Mouse (Mus musculus) cerebellum, postnatal 36 days (tissue): ENCODE results near the gene Lbhd1.
A peak's percentile ranks its signal among the peaks of the same experiment; 100 is the strongest.
"Not testable (repeated sequence)": the region's sequence is repeated elsewhere in the genome, so short reads cannot be mapped to it uniquely, and the experiment has no call there.

Source experiments
- DNase-seq, 2 experiments: peaks; one replicate each; pipeline ENCODE4 v3.0.0; 2021 to 2022; ENCODE audit warnings: mixed read lengths in 2 of 2

Lbhd1 gene

GRCm38 (mm10) chr19:8883616-8884015 is at the start of gene Lbhd1, which contains the start of gene Gm49403:
TSS of gene Lbhd1 (plus strand) at chr19:8883732.
TSS of gene Gm49403 (plus strand) at chr19:8883930.
- DNase-seq = no peak

GRCm38 (mm10) chr19:8836327-8836726 is 47.2 kb upstream of the Lbhd1 start:
- DNase-seq = not testable (repeated sequence)

GRCm38 (mm10) chr19:8837251-8837791 is 46.2 kb upstream of the Lbhd1 start, which contains the start of gene Bscl2:
TSS of gene Bscl2 (plus strand) at chr19:8837467.
- DNase-seq = peak; percentile 88

DNA sequence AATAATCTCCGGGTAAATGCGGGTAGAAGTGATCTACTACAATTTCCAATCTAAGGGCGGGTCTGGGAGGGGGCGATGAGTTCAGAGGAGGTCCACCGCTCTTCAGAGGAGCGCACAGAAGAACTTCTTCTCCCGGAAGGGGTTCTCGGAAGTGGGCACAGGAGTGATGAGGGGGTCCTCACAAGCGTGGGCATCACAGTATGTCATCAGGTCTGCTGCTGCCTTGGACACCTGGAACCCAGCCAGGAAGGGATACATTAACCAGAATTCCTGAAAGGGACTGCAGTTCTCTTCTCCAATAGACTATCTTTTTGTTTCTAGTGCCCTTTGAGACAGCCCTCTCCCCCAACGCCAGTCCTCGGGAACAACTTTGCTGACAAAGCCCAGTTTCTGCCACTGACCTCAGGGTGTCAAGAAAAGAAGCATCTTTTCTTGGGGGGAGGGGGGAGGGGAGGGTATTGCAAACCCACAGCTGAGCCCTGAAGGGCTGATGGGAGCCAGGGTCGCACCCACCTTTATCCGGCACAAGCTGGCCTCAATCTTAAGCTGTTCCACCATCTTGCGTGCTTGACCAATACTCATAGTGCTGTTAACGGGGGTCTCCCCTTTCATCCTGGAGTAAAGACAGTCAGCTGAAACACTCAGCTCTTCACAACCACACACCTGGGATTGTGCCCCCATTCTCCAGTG is 45.3 kb upstream of the Lbhd1 start:
- peak; percentile 52 to 62 for DNase-seq

DNA sequence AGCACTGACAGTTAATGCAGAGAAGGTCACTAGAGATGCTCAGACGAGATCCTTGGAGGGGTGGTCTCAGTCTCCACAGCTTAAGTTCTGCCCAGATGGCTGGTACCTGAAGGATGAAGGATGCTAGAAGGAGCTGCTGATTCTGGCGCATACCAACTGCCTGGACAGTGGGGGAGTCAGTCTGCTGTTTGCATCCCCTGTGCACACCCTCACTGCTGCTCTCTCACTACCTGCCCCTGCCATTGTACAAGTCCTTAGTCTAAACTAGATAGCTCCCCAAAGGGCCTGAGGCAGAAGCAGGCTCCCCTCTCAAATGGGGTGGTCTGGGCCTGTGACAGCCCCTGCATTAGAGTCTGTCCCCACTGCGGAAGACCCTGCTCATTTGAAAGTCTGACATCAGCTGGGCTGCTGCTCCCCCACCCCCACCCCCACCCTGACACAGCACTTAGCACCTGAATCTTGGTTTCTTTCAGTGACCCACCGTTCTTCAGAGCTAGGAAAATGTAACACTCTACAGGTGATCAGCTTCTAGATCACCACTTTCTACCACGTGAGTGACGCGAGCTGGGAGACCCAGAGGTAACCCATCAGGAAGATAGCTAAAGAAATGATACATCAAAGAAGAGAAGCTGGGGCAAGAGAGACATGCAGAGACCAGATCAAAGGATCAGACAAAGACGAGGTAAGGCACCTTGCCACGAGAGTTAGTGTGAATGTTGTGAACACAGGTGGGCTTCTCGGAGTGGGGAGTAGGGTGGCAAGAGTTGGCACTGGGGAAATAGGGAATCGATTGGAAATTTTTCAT is 44.2 kb upstream of the Lbhd1 start, which contains the start of gene Gng3:
Gene Gng3 (minus strand): TSS at position 92 of the 805 bp plus-strand sequence.
- peak; percentile 89 to 91 for DNase-seq

DNA sequence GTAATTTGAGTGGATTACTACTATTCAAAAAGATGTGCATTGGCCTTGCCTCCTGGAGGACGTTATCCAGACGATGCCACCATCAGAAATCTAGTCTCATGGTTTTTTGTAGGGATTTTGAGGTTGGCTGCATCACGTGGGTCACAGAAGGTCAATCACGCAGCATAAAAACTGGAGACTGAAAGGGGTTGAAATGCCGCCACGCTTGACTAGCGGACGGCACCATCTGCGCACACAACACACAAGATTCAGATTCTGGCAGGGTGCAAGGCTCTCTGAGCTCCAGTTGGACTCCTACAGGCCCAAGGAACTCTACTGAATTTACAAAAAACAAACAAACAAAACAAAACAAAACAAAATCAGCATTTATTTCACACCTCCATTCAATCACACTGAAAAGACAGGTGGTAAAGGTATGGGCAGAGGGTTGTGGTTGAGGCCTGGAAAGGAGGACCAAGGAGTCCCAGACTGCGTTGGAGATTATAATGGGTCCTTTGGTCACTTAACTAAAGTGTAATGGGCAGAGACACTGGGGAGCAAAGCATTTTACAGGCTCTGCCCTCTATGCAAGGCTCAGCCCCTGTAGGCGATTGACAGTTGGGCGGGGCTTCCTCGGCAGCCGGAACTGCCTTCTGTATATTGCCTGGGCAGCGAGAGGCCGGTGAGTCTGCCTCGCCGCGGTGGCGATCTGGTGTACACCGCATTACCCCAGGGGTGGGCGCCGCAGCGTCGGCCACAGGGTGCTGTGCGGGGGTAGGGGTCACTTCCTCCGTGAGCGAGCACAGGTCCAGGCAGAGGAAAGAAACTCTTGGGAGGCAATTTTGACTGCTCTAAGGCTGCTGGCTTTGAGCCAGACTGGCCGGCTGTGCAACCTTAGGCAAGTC is 43.4 kb upstream of the Lbhd1 start:
- peak; percentile 80 to 83 for DNase-seq

DNA sequence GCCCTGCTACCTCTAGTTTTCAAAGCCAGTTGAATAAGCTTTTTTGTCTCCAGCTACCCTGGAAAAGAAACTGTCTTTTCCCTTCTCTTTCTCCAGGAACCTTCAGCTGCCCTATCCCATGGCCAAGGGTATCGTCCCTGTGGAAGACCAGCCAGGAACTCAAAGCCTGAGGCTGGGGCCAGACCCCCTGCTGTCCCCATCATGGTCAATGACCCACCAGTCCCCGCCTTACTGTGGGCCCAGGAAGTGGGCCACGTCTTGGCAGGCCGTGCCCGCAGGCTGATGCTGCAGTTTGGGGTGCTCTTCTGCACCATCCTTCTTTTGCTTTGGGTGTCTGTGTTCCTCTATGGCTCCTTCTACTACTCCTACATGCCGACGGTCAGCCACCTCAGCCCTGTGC is 42.5 kb upstream of the Lbhd1 start:
- peak in 1 of 2 experiments; percentile 34 for DNase-seq

- no peak for DNase-seq
Measured at GRCm38 (mm10) chr19:8842961-8843360, 40.6 kb upstream of the Lbhd1 start.

DNA sequence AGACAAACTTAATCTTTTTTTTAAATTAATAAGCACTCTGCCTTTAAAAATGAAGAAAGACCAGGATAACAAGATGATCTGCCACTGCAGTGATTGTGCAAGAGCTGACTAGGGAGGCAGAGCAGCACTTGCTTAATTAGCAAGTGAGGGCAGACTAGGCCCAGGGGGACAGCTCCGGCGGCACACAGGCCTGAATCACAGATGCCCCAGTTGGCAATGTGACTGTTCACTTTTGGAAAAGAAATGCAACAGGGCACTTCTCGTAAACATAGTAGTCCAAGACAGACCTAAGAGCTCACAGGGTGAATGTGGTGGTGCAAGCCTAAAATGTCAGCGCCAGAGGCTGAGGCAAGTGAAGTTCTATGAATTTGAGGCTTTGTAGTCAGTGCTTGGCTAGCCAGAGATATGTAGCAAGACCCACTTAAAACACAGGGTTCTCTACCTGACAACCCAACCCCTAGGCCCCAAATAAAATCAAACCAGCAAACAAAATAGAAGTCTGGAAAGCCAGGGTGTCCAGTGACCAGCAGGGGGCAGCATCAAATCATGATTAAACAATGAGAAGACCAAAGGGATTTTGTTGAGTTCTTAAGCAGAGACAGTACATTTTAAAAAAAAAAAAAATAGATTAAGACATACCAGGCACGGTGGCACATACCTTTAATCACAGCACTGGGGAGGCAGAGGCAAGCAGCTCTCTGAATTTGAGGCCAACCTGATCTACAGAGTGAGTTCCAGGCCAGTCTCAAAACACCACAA is 39.0 kb upstream of the Lbhd1 start:
- peak; percentile 79 to 82 for DNase-seq

DNA sequence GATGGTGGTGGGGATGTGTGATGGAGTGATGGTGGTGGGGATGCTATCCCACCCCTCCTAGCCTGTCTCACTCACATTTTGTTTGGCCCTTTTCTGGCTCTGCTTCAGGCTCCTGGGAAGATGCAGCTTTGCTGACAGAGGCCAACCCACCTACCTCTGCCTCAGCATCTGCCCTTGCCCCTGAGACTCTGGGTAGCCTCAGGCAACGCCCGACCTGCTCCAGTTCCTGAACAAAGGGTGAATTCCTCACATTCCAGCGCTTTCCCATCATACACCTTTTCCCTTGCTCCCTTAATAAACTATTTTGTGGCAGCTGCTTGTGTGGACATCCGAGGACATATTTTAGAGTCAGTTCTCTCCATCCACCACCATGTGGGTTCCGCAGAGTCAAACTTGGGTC is 35.2 kb upstream of the Lbhd1 start:
- no peak for DNase-seq

GRCm38 (mm10) chr19:8850402-8850901 is 33.1 kb upstream of the Lbhd1 start, which contains the start of gene Lrrn4cl:
TSS of gene Lrrn4cl (plus strand) at chr19:8850768.
- no peak for DNase-seq

GRCm38 (mm10) chr19:8851639-8852038 is 31.9 kb upstream of the Lbhd1 start:
- DNase-seq = no peak

DNA sequence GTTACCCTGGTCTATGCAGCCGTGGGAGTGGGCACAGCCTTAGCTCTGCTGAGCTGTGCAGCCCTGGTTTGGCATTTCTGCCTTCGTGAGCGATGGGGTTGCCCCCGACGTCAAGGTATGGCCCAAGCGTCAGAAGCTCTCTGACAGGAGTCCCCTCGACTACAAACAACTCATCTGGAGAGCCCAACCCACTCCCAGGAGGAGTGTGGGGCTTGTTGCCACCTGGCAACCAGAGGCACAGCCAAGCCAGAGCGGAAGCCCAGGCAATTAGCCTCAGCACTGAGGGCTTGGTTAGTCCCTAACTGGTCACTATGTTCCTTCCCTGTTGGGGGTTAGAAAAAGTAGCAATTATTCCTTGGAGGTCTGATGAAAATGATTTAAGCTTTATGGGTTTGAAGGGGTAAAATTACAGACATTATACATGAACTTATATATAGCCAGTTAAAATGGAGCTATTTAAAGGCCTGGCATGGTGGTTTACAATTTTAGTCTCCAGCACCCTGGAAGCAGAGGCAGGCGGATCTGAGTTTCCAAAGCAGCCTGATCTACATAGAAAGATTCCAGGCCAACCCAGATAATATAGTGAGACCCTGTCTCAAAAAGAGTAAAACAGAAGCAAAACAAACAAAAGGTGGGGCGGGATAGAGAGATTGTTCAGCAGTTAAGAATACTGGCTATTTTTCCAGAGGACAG is 31.1 kb upstream of the Lbhd1 start:
- no peak for DNase-seq

GRCm38 (mm10) chr19:8853117-8853516 is 30.4 kb upstream of the Lbhd1 start:
- DNase-seq = no peak

GRCm38 (mm10) chr19:8857689-8858088 is 25.8 kb upstream of the Lbhd1 start:
- peak in 1 of 2 experiments; percentile 33 for DNase-seq

DNA sequence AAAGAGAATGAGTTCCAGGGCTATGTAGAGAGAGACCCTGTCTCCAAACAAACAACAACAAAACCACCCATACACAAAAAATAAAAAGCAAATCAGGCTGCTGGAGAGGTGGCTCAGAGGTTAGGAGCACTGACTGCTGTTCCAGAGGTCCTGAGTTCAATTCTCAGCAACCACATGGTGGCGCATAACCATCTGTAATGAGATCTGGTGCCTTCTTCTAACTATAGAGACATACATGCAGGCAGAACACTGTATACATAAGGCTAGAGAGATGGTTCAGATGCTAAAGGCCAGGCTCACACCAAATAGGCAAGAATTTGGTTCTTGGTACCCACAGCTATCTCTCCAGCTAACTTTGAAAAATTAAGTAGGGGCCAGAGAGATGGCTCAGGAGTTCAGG is 24.5 kb upstream of the Lbhd1 start:
- peak; percentile 31 to 33 for DNase-seq

DNA sequence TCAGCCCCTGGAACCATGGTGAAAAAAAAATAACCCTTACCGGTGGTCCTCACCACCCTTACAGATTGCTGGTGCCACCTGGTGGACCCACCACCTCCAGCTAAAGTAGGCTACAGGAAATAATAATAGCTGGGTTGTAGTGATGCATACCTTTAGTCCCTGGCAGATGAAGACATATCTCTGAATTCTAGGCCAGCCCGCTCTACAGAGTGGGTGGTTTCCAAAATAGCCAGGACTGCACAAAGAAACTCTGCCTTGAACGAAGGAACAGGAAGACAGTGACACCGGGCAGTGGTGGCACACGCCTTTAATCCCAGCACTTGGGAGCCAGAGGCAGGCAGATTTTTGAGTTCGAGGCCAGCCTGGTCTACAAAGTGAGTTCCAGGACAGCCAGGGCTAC is 19.3 kb upstream of the Lbhd1 start:
- no peak for DNase-seq

GRCm38 (mm10) chr19:8870381-8870780 is 13.2 kb upstream of the Lbhd1 start:
- not testable (repeated sequence) for DNase-seq

DNA sequence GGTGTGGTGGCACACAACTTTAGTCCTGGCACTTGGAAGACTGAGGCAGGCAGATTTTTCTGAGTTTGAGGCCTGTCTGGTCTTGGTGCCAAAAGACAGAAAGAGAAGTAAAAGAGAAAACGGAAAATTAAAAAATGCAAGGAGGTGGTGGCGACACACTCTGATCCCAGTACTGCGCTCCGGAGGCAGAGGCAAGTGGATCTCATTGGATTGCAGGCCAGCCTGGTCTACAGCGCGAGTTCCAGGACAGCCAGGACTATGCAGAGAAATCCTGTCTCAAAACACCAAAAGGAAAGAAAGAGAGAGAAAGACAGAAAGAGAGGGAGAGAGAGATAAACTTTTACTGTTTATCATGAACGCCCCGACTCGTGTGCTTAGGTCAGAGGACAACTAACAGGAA is 12.7 kb upstream of the Lbhd1 start:
- DNase-seq = no peak

DNA sequence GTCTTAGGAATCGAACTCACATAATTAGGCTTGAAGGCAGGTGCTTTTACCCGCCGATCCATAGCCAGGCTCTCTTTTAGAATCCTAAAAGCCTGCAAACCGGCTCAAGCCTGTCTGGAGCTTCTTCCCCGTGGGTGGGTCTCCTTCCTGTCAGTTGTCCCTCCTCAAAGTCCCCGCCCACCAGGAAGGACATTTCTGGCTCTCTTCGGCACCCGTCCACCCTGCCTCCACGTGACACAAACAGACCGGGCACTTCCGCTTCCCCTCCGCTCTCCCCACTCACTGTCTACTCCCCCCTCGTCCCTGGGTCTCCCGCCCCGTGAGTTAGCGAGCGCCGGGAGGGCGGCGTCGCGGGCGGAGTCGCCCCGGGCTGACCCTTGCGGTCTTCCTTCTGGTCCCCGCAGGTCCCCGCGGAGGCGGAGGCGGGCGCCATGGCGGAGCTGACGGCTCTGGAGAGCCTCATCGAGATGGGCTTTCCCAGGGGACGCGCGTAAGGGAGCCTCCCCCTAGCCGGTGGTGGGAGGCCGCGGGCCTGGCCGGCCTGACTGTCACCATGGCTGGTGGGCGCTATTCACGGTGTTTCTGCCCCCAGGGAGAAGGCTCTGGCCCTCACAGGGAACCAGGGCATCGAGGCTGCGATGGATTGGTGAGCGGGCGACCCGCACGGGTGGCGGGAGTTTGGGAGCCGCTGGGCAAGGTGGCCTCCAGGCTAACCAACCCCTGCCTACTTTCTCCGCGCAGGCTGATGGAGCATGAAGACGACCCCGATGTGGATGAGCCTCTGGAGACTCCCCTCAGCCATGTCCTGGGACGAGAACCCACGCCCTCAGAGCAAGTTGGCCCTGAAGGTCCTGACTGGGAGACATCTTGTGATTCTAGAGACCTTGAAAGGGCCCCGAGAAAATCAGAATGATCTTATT is 12.0 kb upstream of the Lbhd1 start, which contains the start of gene Ubxn1:
Gene Ubxn1 (plus strand): TSS at position 230 of the 920 bp plus-strand sequence.
- DNase-seq = peak; percentile 97 to 98
